Mouse (Mus musculus) erythroid progenitor cell, adult 5-6 weeks (primary cell): ENCODE data around the gene Mkln1. TPM values are rescaled to one million over a fixed set of nuclear protein-coding genes. Genes with fewer than 3 reads are reported as not detected.
"Not testable (repeated sequence)": the region's sequence is repeated elsewhere in the genome, so short reads cannot be mapped to it uniquely, and the experiment has no call there.

ENCODE experiments used
- ATAC-seq: replicated peaks from 2 replicates; pipeline ENCODE4 v1.8.0; 2016; ENCODE audit warnings: moderate number of reproducible peaks, mild to moderate bottlenecking, moderate TSS enrichment, inconsistent platforms; ENCODE audit not compliant: poor library complexity, low FRiP score, severe bottlenecking
- total RNA-seq, 2 experiments: library from RNA; stranded (forward) in 1 of 2; stranded (reverse) in 1 of 2; fragments of 150-400 nt in 1 of 2; fragments of 186-747, 209-891 nt in 1 of 2; gene quantifications; 2 replicates each; pipeline versions ENCODE4 v1.2.3 to v1.2.4; 2015 to 2017; ENCODE audit warnings: low replicate concordance in 2 of 2

The Mkln1 gene
- total RNA-seq, 2 experiments from 2014 or later: 214 to 218 TPM

DNA sequence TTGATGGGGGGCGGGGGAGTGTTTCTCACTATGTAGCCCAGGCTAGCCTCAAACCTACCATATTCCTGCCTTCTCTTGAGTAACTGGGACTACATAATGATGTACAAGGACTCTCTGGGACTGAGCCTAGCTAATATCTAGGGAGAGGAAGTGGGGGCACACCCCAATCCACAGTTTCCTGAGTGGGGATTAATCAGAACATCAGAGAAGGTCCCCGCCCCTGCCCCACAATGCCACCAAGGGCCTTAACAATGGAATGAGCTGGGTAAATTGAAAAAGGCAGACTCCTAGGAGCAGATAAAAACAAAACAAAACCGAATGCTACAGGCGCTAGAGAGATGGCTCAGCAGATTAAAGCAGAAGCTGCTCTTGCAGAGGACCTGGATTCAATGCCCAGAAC lies 138.7 kb downstream of the Mkln1 start:
- no peak for ATAC-seq

DNA sequence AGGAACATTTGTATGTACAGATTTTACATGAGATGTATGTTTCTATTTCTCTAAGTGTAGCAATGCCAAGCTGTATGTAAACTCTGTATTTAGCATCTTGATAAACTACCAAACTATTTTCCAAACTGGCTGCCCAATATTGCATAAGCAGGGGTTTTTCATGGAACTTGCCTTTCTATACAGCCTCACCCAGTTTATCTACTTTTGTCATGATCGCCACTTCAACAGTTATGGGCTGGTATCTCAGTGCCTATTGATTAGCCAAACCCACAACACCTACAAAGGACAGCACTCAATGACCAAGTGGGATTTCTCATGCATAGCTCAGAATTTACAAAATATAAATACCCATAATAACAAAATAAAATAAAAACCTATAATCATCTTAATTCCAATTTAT lies 139.6 kb downstream of the Mkln1 start:
- no peak for ATAC-seq

DNA sequence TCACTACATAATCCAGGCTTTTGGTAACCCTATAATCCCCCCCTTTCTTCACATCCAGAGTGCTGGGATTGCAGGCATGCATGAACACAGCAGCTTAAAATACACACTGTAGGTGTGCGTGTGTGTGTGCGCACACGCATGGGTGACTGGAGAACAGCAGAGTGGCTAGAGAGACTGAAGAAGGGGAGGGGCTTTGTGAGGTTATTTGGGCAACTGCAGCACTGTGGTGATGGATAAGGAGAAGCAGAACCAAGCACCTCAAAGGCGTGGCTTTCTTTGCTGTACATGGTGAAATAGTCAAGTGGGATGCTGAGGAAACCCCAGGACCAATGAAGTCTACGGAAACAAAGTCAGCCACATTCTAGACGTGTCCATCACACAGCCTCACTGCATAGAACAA lies 141.5 kb downstream of the Mkln1 start:
- ATAC-seq: no peak

DNA sequence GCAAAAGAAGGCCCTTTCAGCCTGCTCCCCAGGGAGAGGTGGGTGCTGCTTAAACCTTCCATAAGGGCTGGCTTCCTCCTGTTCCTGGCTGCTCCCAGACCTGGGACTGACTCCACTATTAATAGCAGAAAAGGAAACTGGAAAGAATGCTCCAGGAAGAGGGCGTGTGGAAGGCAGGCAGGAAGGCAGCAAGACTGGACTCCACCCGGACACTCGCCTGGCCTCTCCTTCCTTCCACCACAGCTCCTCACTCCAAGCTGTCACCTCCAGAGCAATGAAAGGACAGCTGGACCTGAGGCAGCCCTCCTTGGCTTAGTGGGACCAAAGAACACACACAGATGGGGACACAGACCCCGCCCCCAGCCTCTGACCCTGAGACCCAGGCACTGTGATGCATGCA lies 145.8 kb downstream of the Mkln1 start:
- ATAC-seq: no peak

DNA sequence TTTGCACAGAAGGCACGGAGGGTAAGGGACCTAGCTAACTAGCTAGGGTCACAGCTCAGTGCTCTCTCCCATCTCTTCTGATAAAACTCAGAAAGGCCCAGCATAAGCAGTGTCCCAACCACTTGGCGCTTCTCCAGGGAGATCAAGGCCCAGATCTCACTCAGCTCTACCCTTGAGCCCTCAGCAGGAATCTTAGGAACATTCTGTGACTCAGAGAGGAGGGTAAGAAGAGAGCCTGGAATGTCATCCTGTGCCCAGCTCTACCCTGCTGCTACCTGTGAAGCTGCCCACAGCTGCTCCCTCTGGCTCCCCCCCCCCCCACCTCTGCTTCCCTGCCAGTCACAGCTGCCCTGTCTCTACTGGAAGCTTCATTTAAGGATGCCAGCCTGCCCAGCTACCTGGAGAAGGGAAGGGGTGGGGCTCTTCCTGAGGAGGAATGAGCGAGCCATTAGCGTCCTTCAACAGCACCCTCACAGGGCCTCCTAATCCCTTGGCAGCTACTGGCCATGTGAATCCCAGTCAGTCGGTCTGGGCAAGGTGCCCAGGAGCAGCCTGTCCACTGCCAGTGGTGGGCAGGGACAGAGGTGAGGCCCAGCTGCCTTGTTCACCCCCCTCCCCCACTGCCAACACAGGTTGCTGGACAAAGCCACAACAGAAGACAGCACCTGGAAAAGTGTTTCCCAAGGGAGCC lies 151.0 kb downstream of the Mkln1 start:
- ATAC-seq: no peak

DNA sequence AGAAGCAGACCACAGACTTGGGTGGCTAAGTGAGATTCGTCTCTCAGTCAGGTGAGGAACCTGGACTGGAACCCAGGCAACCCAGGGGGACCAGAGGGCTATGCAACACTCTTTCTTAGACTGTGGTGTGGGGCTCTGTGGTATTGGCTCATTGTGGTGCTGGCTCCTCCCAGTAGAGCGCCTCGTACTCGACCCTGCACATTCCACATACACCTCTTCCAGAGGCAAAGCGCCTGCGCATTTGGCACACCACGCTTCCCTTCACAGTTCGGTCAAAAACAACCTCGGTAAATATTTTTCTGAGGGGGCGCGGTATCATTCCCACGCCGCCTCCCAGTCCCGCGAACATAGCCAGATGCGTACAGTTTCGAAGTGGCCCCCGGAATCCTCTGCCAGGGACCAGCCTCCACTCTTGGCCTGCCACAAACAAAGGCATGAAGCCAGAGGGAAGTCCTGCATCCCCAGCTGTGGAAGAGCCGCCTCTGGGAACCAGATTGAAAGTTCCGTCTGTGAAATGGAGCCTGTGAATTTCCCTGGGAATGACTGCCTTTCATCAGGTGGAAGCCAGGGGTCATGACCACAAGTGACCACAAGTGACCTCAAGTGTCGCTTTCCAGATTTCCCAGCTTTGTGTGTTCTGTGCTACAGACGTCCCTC lies 152.5 kb downstream of the Mkln1 start:
- ATAC-seq: no peak

DNA sequence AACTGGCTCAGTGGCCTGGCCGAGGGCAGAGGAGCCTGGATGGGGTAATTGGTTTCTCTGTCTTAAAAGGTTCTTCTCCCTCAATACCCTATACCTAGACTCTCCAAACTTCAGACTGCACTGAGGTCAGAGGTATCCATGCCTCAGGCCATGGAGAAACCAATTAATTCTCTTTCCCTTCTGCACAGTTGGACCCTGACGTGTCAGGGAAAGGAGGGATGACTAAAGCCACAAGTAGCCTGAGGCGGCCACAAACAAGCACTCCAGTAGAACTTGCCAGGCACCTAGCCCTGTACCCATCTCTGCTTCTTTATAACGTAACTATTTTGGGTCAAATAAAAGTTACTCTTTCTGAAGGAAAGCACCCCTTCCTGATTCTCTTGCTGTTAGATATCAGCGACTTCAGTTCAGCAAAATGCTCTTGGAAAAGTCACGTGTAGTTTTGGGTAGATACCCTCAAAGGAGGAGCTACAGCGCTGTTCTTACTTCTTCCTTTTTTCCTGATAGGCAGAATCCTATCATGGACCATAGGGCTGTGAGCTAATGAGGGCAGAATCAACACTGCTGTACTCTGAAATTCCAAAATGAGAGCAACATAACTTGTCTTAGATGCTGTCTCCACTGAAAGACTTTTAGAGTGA lies 158.0 kb downstream of the Mkln1 start:
- no peak for ATAC-seq

DNA sequence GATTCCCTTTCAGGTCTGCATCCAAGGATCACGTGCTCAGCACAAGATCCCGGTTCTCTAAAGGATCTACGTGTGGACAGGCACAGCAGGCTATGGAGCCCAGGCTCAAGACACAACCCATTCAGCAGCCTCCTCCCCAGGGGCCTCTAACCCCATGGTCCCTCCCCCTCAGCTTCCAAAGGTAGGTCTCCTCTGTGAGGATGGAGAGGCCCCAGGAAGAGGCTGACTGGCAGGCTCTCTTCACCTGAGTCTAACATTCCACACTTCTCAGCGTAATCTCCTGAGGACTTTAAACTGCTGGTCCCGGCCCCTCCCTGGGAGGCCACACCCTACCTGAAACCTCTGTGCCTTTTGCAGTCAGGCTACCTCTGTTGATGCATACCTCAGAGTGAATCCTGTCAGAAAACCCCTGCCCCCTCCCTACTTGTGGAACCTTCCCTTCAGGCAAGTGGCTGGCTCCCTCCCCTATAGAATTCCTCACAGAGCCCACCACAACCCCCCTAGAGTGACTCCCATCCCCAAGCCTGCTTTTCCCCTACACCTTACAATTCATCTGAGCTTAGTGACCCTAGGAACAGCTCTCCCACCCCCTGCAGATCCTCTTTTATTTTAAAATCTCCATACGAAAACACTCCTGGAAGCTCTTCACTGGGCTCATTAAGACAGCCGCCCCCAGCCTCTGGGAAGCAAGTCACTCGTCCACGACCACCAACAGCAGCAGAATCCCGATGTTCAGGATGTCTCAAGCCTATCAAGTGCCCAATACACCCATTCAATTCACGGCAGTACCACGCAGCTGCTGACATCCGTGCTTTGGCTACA lies 161.8 kb downstream of the Mkln1 start:
- no peak for ATAC-seq

DNA sequence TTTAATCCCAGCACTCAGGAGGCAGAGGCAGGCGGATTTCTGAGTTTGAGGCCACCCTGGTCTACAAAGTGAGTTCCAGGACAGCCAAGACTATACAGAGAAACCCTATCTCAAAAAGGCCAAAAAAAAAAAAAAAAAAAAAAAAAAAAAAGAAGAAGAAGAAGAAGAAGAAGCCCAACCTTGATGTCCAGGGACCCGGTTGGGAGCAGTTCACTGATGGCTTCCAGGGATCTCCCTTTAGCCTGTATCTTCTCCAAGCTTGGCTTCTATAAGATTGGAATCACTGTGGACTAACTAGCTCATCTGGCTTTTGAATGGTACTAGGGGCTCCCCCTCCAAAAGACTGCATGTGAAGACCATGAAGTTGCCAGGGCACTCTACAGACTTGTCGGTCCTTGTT lies 163.4 kb downstream of the Mkln1 start:
- not testable (repeated sequence) for ATAC-seq

DNA sequence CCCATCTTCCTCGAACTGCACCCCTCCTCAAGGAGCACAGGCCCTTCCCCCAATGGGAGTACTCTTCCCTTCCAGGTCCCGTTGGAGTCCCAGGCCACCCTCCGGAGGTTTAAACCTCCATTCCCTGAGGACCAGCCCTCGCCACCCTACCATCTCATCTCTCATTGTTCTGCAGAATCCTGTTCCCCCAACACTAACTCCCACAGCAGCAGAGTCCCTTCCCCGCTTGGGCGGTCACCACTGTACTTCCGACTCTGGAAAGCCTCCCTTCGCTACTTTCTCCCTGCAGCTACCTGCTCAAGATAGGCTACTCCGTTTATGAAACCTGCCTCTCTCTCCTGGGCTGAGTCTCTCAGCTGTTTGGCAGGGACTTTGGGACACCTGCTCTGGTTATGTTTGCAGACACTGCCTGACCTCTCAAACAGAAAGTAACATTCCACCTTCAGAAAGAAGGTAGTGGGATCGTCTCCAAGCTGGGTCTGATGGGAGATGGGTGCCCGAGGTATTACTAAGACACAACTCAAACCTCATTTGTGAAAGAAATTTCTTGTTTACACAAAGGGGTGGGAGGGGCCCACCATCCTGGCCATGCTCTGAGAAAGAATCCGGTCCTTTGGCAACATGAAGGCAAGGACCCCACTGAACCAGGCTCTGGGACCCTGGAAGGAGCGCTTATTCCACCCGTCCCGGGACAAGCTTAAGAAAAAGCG lies 164.0 kb downstream of the Mkln1 start:
- no peak for ATAC-seq

DNA sequence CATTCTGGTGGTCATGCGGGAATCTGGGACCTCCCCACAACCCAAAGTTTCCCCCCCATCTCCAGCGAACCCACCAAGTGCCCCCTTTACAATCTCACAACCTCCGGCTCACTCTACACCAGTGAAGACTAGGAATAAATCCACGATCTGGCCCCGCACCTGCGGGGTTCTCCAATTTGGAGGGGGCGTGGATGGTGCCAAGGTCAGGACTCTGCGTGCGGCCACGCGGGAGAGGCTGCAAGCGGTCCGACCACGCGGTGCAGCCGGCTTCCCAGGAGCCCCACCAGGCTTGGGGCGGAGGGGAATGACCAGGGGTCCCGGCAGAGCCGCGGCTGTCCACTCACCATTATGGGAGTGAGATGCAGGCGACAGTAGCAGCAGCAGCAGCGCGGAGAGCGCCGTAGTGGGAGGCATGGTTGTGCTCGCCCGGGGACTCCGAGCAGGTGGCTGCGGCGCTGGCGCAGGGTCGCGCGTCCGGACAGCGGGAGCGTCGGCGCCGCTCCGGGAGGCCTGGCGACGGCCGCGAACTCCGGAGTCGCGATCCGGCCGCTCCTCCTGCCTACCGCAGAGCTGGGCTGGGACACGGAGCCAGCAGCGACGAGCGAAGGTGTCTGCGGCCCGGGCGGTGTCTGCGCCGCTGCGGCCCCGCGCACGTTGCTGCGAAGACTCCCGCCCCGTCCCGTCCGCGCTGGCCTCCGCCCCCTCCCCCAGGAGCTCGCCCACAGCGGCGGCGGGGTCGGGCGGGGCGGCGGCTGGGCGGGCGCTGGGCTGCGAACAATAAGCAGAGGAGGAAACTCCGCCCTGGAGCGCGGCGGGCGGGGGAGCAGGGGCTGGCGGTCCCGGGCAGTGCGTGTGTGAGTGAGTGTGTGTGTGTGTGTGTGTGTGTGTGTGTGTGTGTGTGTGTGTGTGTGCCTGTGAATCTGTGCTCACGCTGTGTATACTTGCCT lies 165.0 kb downstream of the Mkln1 start, which contains the start of gene Podxl:
Podxl (minus strand) TSS at position 747 of the 947 bp plus-strand sequence.
- ATAC-seq: no peak

DNA sequence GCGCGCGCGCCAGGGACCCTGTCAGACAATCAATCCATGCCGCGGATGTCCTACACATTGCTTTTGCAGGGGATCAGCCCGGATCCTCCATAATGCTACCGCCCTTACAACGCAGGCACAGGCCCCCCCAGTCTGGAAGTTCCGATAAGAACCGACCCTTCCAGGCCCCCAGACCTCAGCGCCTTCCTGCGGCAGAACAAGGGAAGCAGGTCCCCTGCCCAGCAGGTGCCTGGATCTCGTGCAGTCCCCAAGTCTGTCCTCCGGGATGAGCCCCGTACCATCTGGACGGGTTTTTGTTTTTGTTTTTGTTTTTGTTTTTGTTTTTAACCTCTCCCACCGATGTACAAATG lies 165.6 kb downstream of the Mkln1 start:
- no peak for ATAC-seq

DNA sequence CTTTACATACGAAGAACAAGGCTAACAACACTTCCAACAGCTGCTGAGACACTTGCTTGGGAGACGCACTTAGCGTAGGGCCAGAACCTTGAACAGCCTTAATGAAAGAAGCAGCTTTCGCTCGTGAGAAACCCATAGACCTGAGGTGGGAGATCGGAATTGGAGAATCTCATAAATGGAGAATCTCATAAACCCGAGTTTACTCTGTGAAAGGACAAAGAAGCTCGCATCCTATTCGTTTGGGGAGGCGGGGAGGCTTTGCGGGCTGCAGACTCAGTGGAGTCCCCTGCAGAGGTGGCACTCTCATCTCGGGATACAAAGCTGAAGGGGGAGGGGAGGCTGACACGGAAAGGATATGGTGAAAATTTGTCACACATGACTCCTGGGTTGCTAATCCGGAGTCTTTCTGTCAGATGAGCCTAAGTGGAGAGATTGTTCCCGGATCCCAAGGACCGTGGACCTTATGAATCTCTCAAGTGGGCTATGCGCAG lies 166.4 kb downstream of the Mkln1 start:
- no peak for ATAC-seq

Other genes with a start within 250 kb of the Mkln1 start
- gene Podxl, start 165.2 kb downstream of the Mkln1 start, total RNA-seq (2015; ENCODE audit: low replicate concordance): not detected in 2 replicates
- not detected in 2 replicates for gene Podxl, start 165.2 kb downstream of the Mkln1 start, total RNA-seq (2017; ENCODE audit: low replicate concordance)